Mouse (Mus musculus) heart, embryonic 11.5 days (tissue): ENCODE measurements around the gene Sdk1. TPM values are rescaled to one million over a fixed set of nuclear protein-coding genes. Genes with fewer than 3 reads are reported as not detected.
A peak's percentile ranks its signal among the peaks of the same experiment; 100 is the strongest.

ENCODE experiments used
- ATAC-seq: fragments of 200-750 bp; cut with Nextera tagmentation; replicated peaks from 2 replicates; pipeline ENCODE4 v1.8.0; 2017; ENCODE audit warnings: moderate library complexity; ENCODE audit not compliant: insufficient number of reproducible peaks, low FRiP score, low TSS enrichment
- H3K27ac ChIP-seq: fragments of 300-500 bp; sonication (generic); 2 replicates; pipeline ENCODE4 v1.5.1; 2014; ENCODE audit warnings: mild to moderate bottlenecking, low read depth, low read length
- H3K27me3 ChIP-seq: fragments of 300-500 bp; sonication (generic); 2 replicates; pipeline ENCODE4 v1.6.1; 2014; ENCODE audit warnings: mild to moderate bottlenecking, low read length, mixed read lengths; ENCODE audit not compliant: control insufficient read depth, insufficient read depth
- H3K36me3 ChIP-seq: fragments of 300-500 bp; sonication (generic); 2 replicates; pipeline ENCODE4 v1.6.1; 2014; ENCODE audit warnings: mild to moderate bottlenecking, low read length, moderate library complexity, mixed read lengths; ENCODE audit not compliant: control insufficient read depth, insufficient read depth
- H3K4me1 ChIP-seq: fragments of 300-500 bp; sonication (generic); 2 replicates; pipeline ENCODE4 v1.6.1; 2014; ENCODE audit warnings: low read length; ENCODE audit not compliant: control insufficient read depth, insufficient read depth
- H3K4me2 ChIP-seq: fragments of 300-500 bp; sonication (generic); 2 replicates; pipeline ENCODE4 v1.6.1; 2014; ENCODE audit warnings: mild to moderate bottlenecking, moderate library complexity
- H3K4me3 ChIP-seq: fragments of 300-500 bp; sonication (generic); 2 replicates; pipeline ENCODE4 v1.5.1; 2014; ENCODE audit warnings: low read depth, low read length
- H3K9ac ChIP-seq: fragments of 300-500 bp; sonication (generic); 2 replicates; pipeline ENCODE4 v1.6.1; 2014; ENCODE audit warnings: mild to moderate bottlenecking, low read depth, low read length, moderate library complexity
- H3K9me3 ChIP-seq: fragments of 300-500 bp; sonication (generic); replicated peaks from 2 replicates; pipeline ENCODE4 v1.6.1; 2016; ENCODE audit warnings: low read length; ENCODE audit not compliant: control insufficient read depth
- WGBS: fragments of 180-500 bp; shearing (Covaris S2); extraction: QIAGEN DNeasy Blood & Tissue Kit; methylation state at CpG from one replicate; pipeline ENCODE4 v1.1.7; 2014; ENCODE audit not compliant: insufficient replicate concordance; 5-methylcytosine and 5-hydroxymethylcytosine counted together
- polyA plus RNA-seq: library from polyadenylated mRNA; unstranded; fragments of >200 nt; fragmentation: Nextera tagmentation; extraction: Ambion mirVana; gene quantifications from 2 replicates; pipeline ENCODE4 v1.2.1, GENCODE M21; 2014

Sdk1 gene
- polyA plus RNA-seq, 1 experiment from 2014 or later: 3.1 TPM

DNA sequence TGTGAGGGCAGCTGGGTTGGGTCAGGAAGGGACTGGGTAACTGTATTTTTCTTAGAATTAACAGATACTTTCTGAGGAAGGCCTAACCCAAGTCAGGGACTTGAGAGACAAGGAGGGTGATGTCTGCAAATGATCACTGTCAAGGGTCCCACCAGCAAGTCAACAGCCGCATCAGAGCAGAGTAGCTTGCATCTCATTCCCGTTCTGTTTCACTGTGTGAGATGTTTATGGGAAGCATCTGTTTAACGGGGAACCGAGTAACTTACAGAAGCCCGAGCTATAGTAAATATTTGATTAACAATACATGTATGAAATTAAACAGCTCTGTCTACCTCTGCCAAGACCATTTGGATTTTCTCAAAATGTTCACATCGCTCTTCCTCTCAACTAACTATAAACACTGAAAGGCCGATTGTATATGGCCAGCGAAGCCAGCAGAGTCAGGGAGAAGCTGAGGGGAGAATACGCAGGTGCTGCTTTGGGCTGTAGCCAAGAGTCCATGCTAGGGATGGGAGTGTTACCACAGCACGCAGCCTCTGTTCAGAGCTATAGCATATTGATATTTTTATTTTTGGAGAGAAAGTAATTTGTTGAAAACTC, 174.5 kb downstream of the Sdk1 start:
- Histone ChIP-seq H3K27ac (no peak overlapping the region), H3K9me3 (no peaks in the 10 kb centered on the region), H3K4me1 (peaks cover 36% of the 10 kb centered on the region), H3K9ac (no peak overlapping the region), H3K4me3 (no peak overlapping the region), H3K4me2 (no peak overlapping the region; the same call in 1 of the 2 replicates), H3K27me3 (no peaks in the 10 kb centered on the region), H3K36me3 (no peaks in the 10 kb centered on the region)
- WGBS: 54% methylated on average over 10 of the region's 10 CpGs
- ATAC-seq: no peak

DNA sequence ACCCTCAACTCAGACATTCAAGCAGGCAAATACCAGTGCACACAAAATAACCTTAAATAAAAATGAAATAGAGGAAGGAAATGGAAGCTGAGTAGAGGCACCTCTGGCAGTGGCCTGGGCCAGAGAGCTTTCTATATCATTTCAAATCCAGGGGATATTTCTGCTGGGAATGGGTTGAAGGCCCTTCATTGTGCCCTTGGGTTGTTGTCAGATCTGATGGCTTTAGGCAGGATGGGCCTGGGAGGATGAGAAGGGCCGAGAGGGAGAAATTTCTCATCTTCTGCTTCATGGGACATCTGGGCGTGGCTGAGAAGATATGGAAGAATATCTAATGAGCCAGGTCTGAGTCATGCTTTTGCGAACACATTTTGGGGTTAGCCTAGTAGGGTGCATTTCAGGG, 186.8 kb downstream of the Sdk1 start:
- Histone ChIP-seq H3K4me1 (peaks cover 15% of the 10 kb centered on the region; the same call in 1 of the 2 replicates), H3K4me2 (no peak overlapping the region), H3K27ac (no peak overlapping the region), H3K9ac (no peak overlapping the region), H3K27me3 (no peaks in the 10 kb centered on the region), H3K4me3 (no peak overlapping the region), H3K36me3 (no peaks in the 10 kb centered on the region), H3K9me3 (no peaks in the 10 kb centered on the region)
- ATAC-seq: no peak
- WGBS: 60% methylated on average over 3 of the region's 3 CpGs

DNA sequence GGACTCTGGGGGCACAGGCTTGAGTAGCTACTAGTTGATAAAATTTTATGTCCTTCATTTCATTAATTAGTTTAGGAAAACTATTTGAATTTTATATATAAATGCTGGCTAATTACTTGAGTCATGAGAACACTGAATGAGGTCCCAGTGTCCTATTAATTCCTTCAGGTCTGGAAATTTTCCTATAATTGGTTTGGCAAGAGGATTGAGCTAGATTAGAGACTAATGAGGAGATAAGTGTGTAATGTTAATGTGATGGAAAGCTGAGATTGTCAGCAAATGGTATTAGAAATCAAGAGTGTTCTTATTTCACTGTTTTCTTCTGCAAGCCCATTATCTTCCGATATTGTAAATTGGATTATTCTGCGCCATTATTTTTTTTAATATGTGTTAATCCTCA, 192.0 kb downstream of the Sdk1 start:
- H3K9ac ChIP-seq: no peak overlapping the region
- H3K27me3 ChIP-seq: no peaks in the 10 kb centered on the region
- no peak overlapping the region for H3K4me2 ChIP-seq
- no peaks in the 10 kb centered on the region for H3K9me3 ChIP-seq
- no peak for ATAC-seq
- no peak overlapping the region for H3K27ac ChIP-seq
- H3K4me1 ChIP-seq: peaks cover 19% of the 10 kb centered on the region; the same call in 1 of the 2 replicates
- 85% methylated on average over 2 of the region's 2 CpGs for WGBS
- H3K4me3 ChIP-seq: no peak overlapping the region
- H3K36me3 ChIP-seq: no peaks in the 10 kb centered on the region

DNA sequence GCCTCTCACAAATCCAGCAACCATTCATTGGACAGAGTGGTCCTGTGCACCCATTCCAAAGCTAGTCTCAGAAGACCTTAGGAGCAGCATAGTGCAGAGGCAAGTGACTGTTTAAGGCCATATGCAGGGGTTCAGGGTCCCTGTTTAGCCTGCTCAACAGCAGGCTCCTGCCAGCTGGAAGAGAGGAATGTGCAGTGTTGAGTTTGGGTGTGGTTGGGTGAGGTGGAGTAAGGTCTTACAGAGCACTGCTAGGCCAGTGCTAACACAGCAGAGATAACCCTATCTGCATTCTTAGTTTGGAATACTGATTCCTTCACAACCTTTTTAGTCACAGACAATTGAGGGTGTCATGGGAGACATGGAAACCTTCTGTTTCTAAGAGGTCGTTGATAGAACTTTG, 206.0 kb downstream of the Sdk1 start:
- Histone ChIP-seq H3K4me2 (peak overlapping the region; percentile 12; the same call in 1 of the 2 replicates), H3K27me3 (no peaks in the 10 kb centered on the region), H3K9me3 (no peaks in the 10 kb centered on the region), H3K4me1 (peaks cover 14% of the 10 kb centered on the region), H3K36me3 (no peaks in the 10 kb centered on the region), H3K9ac (no peak overlapping the region), H3K4me3 (no peak overlapping the region), H3K27ac (peak overlapping the region; percentile 37; the same call in 1 of the 2 replicates)
- WGBS: 39% methylated on average over 1 of the region's 1 CpGs
- no peak for ATAC-seq

DNA sequence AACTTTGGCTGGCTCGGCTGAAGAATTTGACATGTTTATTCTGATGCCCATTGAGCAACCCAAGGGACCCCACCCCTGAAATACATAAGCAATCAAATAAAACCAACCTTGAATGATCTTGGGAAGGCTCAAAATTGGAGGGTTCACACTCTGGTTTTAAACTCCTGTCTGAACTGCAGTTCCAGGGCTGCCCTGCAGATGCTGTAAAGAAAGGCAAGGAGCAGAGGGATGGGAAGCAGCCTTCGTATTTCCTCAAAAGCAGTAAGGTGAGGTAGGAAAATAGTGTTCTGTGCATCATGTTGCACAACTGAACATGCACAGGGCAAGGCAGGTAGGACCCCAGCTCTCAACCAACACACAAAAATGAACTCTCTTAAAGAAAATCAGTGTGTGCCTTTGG, 222.1 kb downstream of the Sdk1 start:
- Histone ChIP-seq H3K4me3 (no peak overlapping the region), H3K36me3 (no peaks in the 10 kb centered on the region)
- WGBS: 83% methylated on average over 2 of the region's 2 CpGs

DNA sequence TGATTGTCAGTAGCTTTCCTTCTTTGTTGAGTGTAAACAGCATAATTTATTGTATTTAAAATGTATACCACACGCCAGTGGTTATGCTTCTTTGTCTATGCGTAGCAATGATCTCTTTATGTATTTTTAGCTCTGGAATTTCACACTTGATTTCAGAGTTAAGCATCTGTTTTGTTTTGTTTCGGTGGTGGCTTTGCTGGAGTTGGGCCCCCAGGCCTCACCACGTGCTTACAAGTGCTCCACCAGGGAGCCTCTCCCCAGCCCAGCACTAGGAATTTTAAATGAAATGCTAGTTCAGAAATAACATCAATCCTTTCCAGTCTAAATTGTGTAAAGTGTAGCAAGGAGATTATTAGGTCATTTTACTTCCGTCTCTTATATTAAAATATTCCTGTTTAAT, 227.5 kb downstream of the Sdk1 start:
- Histone ChIP-seq H3K4me3 (no peak overlapping the region), H3K27ac (0 out of 2 replicates have a peak overlapping the region, but pooled peaks have one; percentile 3), H3K4me1 (peaks cover 12% of the 10 kb centered on the region), H3K36me3 (no peaks in the 10 kb centered on the region), H3K27me3 (no peaks in the 10 kb centered on the region), H3K9me3 (no peaks in the 10 kb centered on the region), H3K4me2 (no peak overlapping the region), H3K9ac (no peak overlapping the region)
- 29% methylated on average over 5 of the region's 5 CpGs for WGBS
- ATAC-seq: no peak

More for the DNA sequence above, 222.1 kb downstream of the Sdk1 start:
- Histone ChIP-seq H3K4me2 (no peak overlapping the region), H3K4me1 (peaks cover under 1% of the 10 kb centered on the region), H3K27me3 (no peaks in the 10 kb centered on the region), H3K9ac (no peak overlapping the region), H3K9me3 (no peaks in the 10 kb centered on the region), H3K27ac (no peak overlapping the region)
- ATAC-seq: no peak

- no peak overlapping the region for H3K9ac ChIP-seq
- no peak for ATAC-seq
- 66% methylated on average over 6 of the region's 6 CpGs for WGBS
- H3K27ac ChIP-seq: no peak overlapping the region
- no peaks in the 10 kb centered on the region for H3K9me3 ChIP-seq
- H3K36me3 ChIP-seq: no peaks in the 10 kb centered on the region
- H3K4me1 ChIP-seq: no peaks in the 10 kb centered on the region
- no peaks in the 10 kb centered on the region for H3K27me3 ChIP-seq
- H3K4me2 ChIP-seq: no peak overlapping the region
- no peak overlapping the region for H3K4me3 ChIP-seq
Measured at GRCm38 (mm10) chr5:141505281-141505680, 264.0 kb downstream of the Sdk1 start.

DNA sequence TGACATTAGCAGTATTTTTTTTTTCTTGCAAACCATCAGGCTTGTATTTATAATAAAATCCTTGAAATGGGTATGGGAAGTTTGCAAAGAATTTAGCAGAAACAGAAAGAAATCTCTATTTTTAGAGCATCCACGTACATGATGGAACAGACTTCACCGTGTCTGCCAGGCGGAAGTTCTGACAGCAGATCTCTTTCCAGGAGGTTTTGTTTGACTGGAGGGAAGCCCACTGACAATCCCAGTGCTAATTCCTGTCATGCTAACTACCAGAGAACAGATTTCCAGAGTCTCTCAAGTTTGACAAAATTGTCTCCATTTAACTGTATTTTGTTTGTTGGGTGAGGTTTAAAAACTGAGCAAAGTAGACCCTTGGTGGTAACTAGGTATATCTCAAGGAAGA, 265.1 kb downstream of the Sdk1 start:
- H3K4me1 ChIP-seq: no peaks in the 10 kb centered on the region
- no peak overlapping the region for H3K27ac ChIP-seq
- no peak overlapping the region for H3K4me3 ChIP-seq
- no peaks in the 10 kb centered on the region for H3K27me3 ChIP-seq
- H3K4me2 ChIP-seq: no peak overlapping the region
- H3K9ac ChIP-seq: no peak overlapping the region
- no peak for ATAC-seq
- 73% methylated on average over 3 of the region's 3 CpGs for WGBS
- H3K9me3 ChIP-seq: no peaks in the 10 kb centered on the region
- H3K36me3 ChIP-seq: no peaks in the 10 kb centered on the region
